Mouse (Mus musculus) heart, postnatal 0 days (tissue): Measurements from ENCODE around the gene Cbx2. TPM values are rescaled to one million over a fixed set of nuclear protein-coding genes. Genes with fewer than 3 reads are reported as not detected.

Experiments used
- ATAC-seq: fragments of 200-750 bp; cut with Nextera tagmentation; 2 replicates; pipeline ENCODE4 v1.8.0; 2017; ENCODE audit warnings: low read depth, moderate number of reproducible peaks, moderate library complexity; ENCODE audit not compliant: insufficient read depth
- DNase-seq: peaks from one replicate; pipeline ENCODE4 v3.0.0-alpha.2; 2016; ENCODE audit warnings: low spot score
- H3K27ac ChIP-seq: fragments of 300-500 bp; sonication (generic); 2 replicates; pipeline ENCODE4 v1.5.1; 2014; ENCODE audit warnings: low read depth, mild to moderate bottlenecking
- H3K27me3 ChIP-seq: fragments of 300-500 bp; sonication (generic); 2 replicates; pipeline ENCODE4 v1.6.1; 2014; ENCODE audit warnings: low read length, mixed read lengths; ENCODE audit not compliant: control insufficient read depth, insufficient read depth
- H3K36me3 ChIP-seq: fragments of 300-500 bp; sonication (generic); replicated peaks from 2 replicates; pipeline ENCODE4 v1.6.1; 2014; ENCODE audit warnings: low read length, mixed read lengths; ENCODE audit not compliant: control insufficient read depth, insufficient read depth
- H3K4me1 ChIP-seq: fragments of 300-500 bp; sonication (generic); 2 replicates; pipeline ENCODE4 v1.6.1; 2014; ENCODE audit warnings: antibody characterized with exemption; ENCODE audit not compliant: control insufficient read depth, insufficient read depth
- H3K4me2 ChIP-seq: fragments of 300-500 bp; sonication (generic); 2 replicates; pipeline ENCODE4 v1.6.1; 2014; ENCODE audit warnings: low read depth, mild to moderate bottlenecking, low read length, moderate library complexity
- H3K4me3 ChIP-seq: fragments of 300-500 bp; sonication (generic); 2 replicates; pipeline ENCODE4 v1.5.1; 2014; ENCODE audit warnings: low read depth, low read length
- H3K9ac ChIP-seq: fragments of 300-500 bp; sonication (generic); replicated peaks from 2 replicates; pipeline ENCODE4 v1.6.1; 2014; ENCODE audit warnings: low read depth, low read length, mixed read lengths
- H3K9me3 ChIP-seq: fragments of 300-500 bp; sonication (generic); replicated peaks from 2 replicates; pipeline ENCODE4 v1.6.1; 2016; ENCODE audit warnings: low read length; ENCODE audit not compliant: control insufficient read depth
- CTCF ChIP-seq: IDR thresholded peaks from 2 replicates; pipeline ENCODE4 v1.5.1; 2016; ENCODE audit warnings: antibody characterized with exemption, control low read depth, low read depth
- EP300 ChIP-seq: IDR thresholded peaks from 2 replicates; pipeline ENCODE4 v1.6.1; 2016; ENCODE audit warnings: antibody characterized with exemption, low read depth
- WGBS: fragments of 180-500 bp; shearing (Covaris S2); extraction: QIAGEN DNeasy Blood & Tissue Kit; methylation state at CpG from one replicate; pipeline ENCODE4 v1.1.7; 2014; 5-methylcytosine and 5-hydroxymethylcytosine counted together
- polyA plus RNA-seq: library from polyadenylated mRNA; unstranded; fragments of >200 nt; fragmentation: Nextera tagmentation; extraction: Ambion mirVana; gene quantifications from 2 replicates; pipeline ENCODE4 v1.2.1, GENCODE M21; 2015
- total RNA-seq: library from RNA; depleted of rRNA; stranded (reverse); fragments of >200 nt; gene quantifications from 2 replicates; pipeline ENCODE4 v1.2.3, GENCODE M21; 2014; ENCODE audit warnings: low replicate concordance

Gene Cbx2
- total and polyA plus RNA-seq, 2 experiments from 2014 or later: 1.8 to 5.8 TPM

GRCm38 (mm10) chr11:119058041-119058995 lies 35.6 kb downstream of the Cbx2 start:
- Histone ChIP-seq H3K4me2 (peak overlapping the region; percentile 89), H3K27ac (no peak overlapping the region), H3K4me1 (peaks cover 35% of the 10 kb centered on the region), H3K4me3 (peak overlapping the region; percentile 22; the same call in 1 of the 2 replicates), H3K9ac (no peak overlapping the region), H3K27me3 (peaks cover 62% of the 10 kb centered on the region), H3K36me3 (no peaks in the 10 kb centered on the region), H3K9me3 (no peaks in the 10 kb centered on the region)
- DNase-seq (peak; percentile 42), ATAC-seq (peak; percentile 16; the same call in 1 of the 2 replicates)
- TF ChIP-seq EP300: no peak
- peak; percentile 41 for TF ChIP-seq CTCF
- 4% methylated on average over 58 of the region's 58 CpGs for WGBS

- no peak for TF ChIP-seq EP300
- TF ChIP-seq CTCF: no peak
- H3K36me3 ChIP-seq: no peaks in the 10 kb centered on the region
- no peak overlapping the region for H3K4me3 ChIP-seq
- ATAC-seq (no peak), DNase-seq (peak; percentile 5)
- no peak overlapping the region for H3K9ac ChIP-seq
- H3K4me1 ChIP-seq: peaks cover 26% of the 10 kb centered on the region
- WGBS: 18% methylated on average over 3 of the region's 3 CpGs
- no peak overlapping the region for H3K4me2 ChIP-seq
- no peaks in the 10 kb centered on the region for H3K9me3 ChIP-seq
- H3K27me3 ChIP-seq: peaks cover 54% of the 10 kb centered on the region
- H3K27ac ChIP-seq: no peak overlapping the region
Observed at GRCm38 (mm10) chr11:119059256-119059655, 36.5 kb downstream of the Cbx2 start.

- TF ChIP-seq EP300: no peak
- TF ChIP-seq CTCF: no peak
- Histone ChIP-seq H3K4me3 (no peak overlapping the region), H3K27me3 (no peaks in the 10 kb centered on the region), H3K9ac (no peak overlapping the region), H3K9me3 (no peaks in the 10 kb centered on the region; the same call in 1 of the 2 replicates), H3K4me1 (no peaks in the 10 kb centered on the region), H3K36me3 (no peaks in the 10 kb centered on the region), H3K4me2 (no peak overlapping the region), H3K27ac (no peak overlapping the region)
- ATAC-seq (no peak), DNase-seq (peak; percentile 4)
- 80% methylated on average over 8 of the region's 8 CpGs for WGBS
Observed at GRCm38 (mm10) chr11:119066841-119067240, 44.1 kb downstream of the Cbx2 start.

GRCm38 (mm10) chr11:119072239-119072638 lies 49.5 kb downstream of the Cbx2 start:
- Histone ChIP-seq H3K4me2 (no peak overlapping the region), H3K27me3 (no peaks in the 10 kb centered on the region)

GRCm38 (mm10) chr11:119072986-119073385 lies 50.2 kb downstream of the Cbx2 start:
- Histone ChIP-seq H3K9me3 (no peaks in the 10 kb centered on the region; the same call in 1 of the 2 replicates), H3K4me3 (no peak overlapping the region), H3K4me1 (no peaks in the 10 kb centered on the region), H3K9ac (no peak overlapping the region), H3K27ac (no peak overlapping the region), H3K36me3 (no peaks in the 10 kb centered on the region), H3K4me2 (no peak overlapping the region), H3K27me3 (no peaks in the 10 kb centered on the region)
- TF ChIP-seq EP300: no peak
- TF ChIP-seq CTCF: no peak
- DNase-seq (no peak), ATAC-seq (no peak)
- 77% methylated on average over 6 of the region's 6 CpGs for WGBS

More at GRCm38 (mm10) chr11:119072239-119072638, 49.5 kb downstream of the Cbx2 start:
- H3K4me3 ChIP-seq: no peak overlapping the region
- no peak overlapping the region for H3K27ac ChIP-seq
- H3K36me3 ChIP-seq: no peaks in the 10 kb centered on the region
- 66% methylated on average over 7 of the region's 7 CpGs for WGBS
- no peak for DNase-seq
- ATAC-seq: no peak
- no peaks in the 10 kb centered on the region for H3K4me1 ChIP-seq
- H3K9ac ChIP-seq: no peak overlapping the region
- H3K9me3 ChIP-seq: no peaks in the 10 kb centered on the region; the same call in 1 of the 2 replicates
- no peak for TF ChIP-seq EP300
- TF ChIP-seq CTCF: no peak
